Mouse (Mus musculus) MEL (cell line): ENCODE data around the gene Pkd1l2. TPM values are rescaled to one million over a fixed set of nuclear protein-coding genes. Genes with fewer than 3 reads are reported as not detected.

Experiments used
- DNase-seq: peaks from one replicate; pipeline ENCODE4 v3.0.0; 2011; ENCODE audit warnings: low read depth, low spot score
- H3K27ac ChIP-seq: 2 replicates; pipeline ENCODE4 v1.5.1; 2012; ENCODE audit warnings: low read depth, mild to moderate bottlenecking, control low read depth, low read length, moderate library complexity; ENCODE audit not compliant: control insufficient read depth
- H3K27me3 ChIP-seq, 2 experiments: fragments of 150-350 bp in 1 of 2; sonication (generic) in 1 of 2; 2 replicates each; pipeline ENCODE4 v1.6.1; 2012; ENCODE audit warnings: low read length in 2 of 2, mild to moderate bottlenecking in 2 of 2, improper control_type of control experiment in 1 of 2, moderate library complexity in 1 of 2; ENCODE audit not compliant: insufficient read depth in 2 of 2, control insufficient read depth in 1 of 2
- H3K36me3 ChIP-seq, 2 experiments: 2 replicates each; pipeline ENCODE4 v1.6.1; 2012 to 2014; ENCODE audit warnings: low read length in 2 of 2, improper control_type of control experiment in 1 of 2, inconsistent platforms in 1 of 2, mild to moderate bottlenecking in 1 of 2; ENCODE audit not compliant: insufficient read depth in 2 of 2, control insufficient read depth in 1 of 2
- H3K4me1 ChIP-seq, 2 experiments: fragments of 150-350 bp in 1 of 2; sonication (generic) in 1 of 2; 2 replicates each; pipeline ENCODE4 v1.6.1; 2012; ENCODE audit warnings: low read length in 2 of 2, improper control_type of control experiment in 1 of 2, mild to moderate bottlenecking in 1 of 2; ENCODE audit not compliant: insufficient read depth in 2 of 2, control insufficient read depth in 1 of 2
- H3K4me3 ChIP-seq, 2 experiments: fragments of 150-350 bp in 1 of 2; sonication (generic) in 1 of 2; 2 replicates each; pipeline ENCODE4 v1.5.1; 2012; ENCODE audit warnings: low read depth in 2 of 2, low read length in 2 of 2, mild to moderate bottlenecking in 2 of 2, moderate library complexity in 2 of 2, control low read depth in 1 of 2, improper control_type of control experiment in 1 of 2; ENCODE audit not compliant: control insufficient read depth in 1 of 2, insufficient read depth in 1 of 2
- H3K79me2 ChIP-seq: 2 replicates; pipeline ENCODE4 v1.6.1; 2012; ENCODE audit warnings: mild to moderate bottlenecking, low read length, moderate library complexity; ENCODE audit not compliant: control insufficient read depth, poor library complexity, insufficient read depth
- H3K9ac ChIP-seq: 2 replicates; pipeline ENCODE4 v1.6.1; 2012; ENCODE audit warnings: low read depth, mild to moderate bottlenecking, control low read depth, low read length, moderate library complexity; ENCODE audit not compliant: control insufficient read depth, poor library complexity, severe bottlenecking
- H3K9me3 ChIP-seq: fragments of 150-350 bp; sonication (generic); replicated peaks from 2 replicates; pipeline ENCODE4 v1.6.1; 2012; ENCODE audit warnings: mild to moderate bottlenecking, low read length, improper control_type of control experiment, moderate library complexity; ENCODE audit not compliant: insufficient read depth
- BHLHE40 ChIP-seq: IDR thresholded peaks from 2 replicates; pipeline ENCODE4 v1.6.1; 2012; ENCODE audit warnings: low read depth, mild to moderate bottlenecking, inconsistent platforms, low read length, improper control_type of control experiment, borderline replicate concordance
- HCFC1 ChIP-seq: IDR thresholded peaks from 2 replicates; pipeline ENCODE4 v1.6.1; 2012; ENCODE audit warnings: low read depth, mild to moderate bottlenecking, inconsistent platforms, low read length, improper control_type of control experiment, moderate library complexity
- KAT2A ChIP-seq: conservative IDR thresholded peaks from 2 replicates; pipeline ENCODE4 v1.6.1; 2012; ENCODE audit warnings: low read depth, low read length, improper control_type of control experiment, inconsistent platforms
- MAX ChIP-seq: IDR thresholded peaks from 2 replicates; pipeline ENCODE4 v1.6.1; 2011; ENCODE audit warnings: low read length, improper control_type of control experiment
- MAZ ChIP-seq: IDR thresholded peaks from 2 replicates; pipeline ENCODE4 v1.6.1; 2012; ENCODE audit warnings: low read depth, mild to moderate bottlenecking, inconsistent platforms, low read length, improper control_type of control experiment
- MEF2A ChIP-seq: IDR thresholded peaks from 2 replicates; pipeline ENCODE4 v1.6.1; 2014; ENCODE audit warnings: low read depth, mild to moderate bottlenecking, inconsistent platforms, low read length, improper control_type of control experiment; ENCODE audit not compliant: poor library complexity, insufficient replicate concordance, severe bottlenecking; ENCODE audit errors: extremely low read depth
- MXI1 ChIP-seq: IDR thresholded peaks from 2 replicates; pipeline ENCODE4 v1.6.1; 2011; ENCODE audit warnings: mild to moderate bottlenecking, low read depth, low read length, improper control_type of control experiment
- MYC ChIP-seq: IDR thresholded peaks from 2 replicates; pipeline ENCODE4 v1.6.1; 2011; ENCODE audit warnings: low read depth, mild to moderate bottlenecking, low read length, improper control_type of control experiment, moderate library complexity
- NELFE ChIP-seq: IDR thresholded peaks from 2 replicates; pipeline ENCODE4 v1.6.1; 2011; ENCODE audit warnings: low read depth, low read length, improper control_type of control experiment
- NRF1 ChIP-seq: IDR thresholded peaks from 2 replicates; pipeline ENCODE4 v1.6.1; 2014; ENCODE audit warnings: low read depth, mild to moderate bottlenecking, inconsistent platforms, low read length, improper control_type of control experiment, moderate library complexity; ENCODE audit not compliant: poor library complexity, insufficient read depth, severe bottlenecking
- POLR2A ChIP-seq, 2 experiments: IDR thresholded peaks; 2 replicates each; pipeline ENCODE4 v1.6.1; 2011 to 2012; ENCODE audit warnings: low read length in 2 of 2, mild to moderate bottlenecking in 2 of 2, control low read depth in 1 of 2, improper control_type of control experiment in 1 of 2, low read depth in 1 of 2, moderate library complexity in 1 of 2; ENCODE audit not compliant: control insufficient read depth in 1 of 2, insufficient read depth in 1 of 2, poor library complexity in 1 of 2
- RAD21 ChIP-seq: IDR thresholded peaks from 2 replicates; pipeline ENCODE4 v1.6.1; 2011; ENCODE audit warnings: mild to moderate bottlenecking, low read depth, low read length, improper control_type of control experiment
- RCOR1 ChIP-seq: IDR thresholded peaks from 2 replicates; pipeline ENCODE4 v1.6.1; 2012; ENCODE audit warnings: low read depth, mild to moderate bottlenecking, inconsistent platforms, low read length, improper control_type of control experiment
- TBP ChIP-seq: IDR thresholded peaks from 2 replicates; pipeline ENCODE4 v1.8.0; 2011; ENCODE audit warnings: low read depth, low read length, improper control_type of control experiment
- TCF12 ChIP-seq: IDR thresholded peaks from 2 replicates; pipeline ENCODE4 v1.6.1; 2014; ENCODE audit warnings: low read depth, mild to moderate bottlenecking, inconsistent platforms, low read length, improper control_type of control experiment, moderate library complexity
- UBTF ChIP-seq: IDR thresholded peaks from 2 replicates; pipeline ENCODE4 v1.6.1; 2012; ENCODE audit warnings: low read depth, mild to moderate bottlenecking, inconsistent platforms, low read length, improper control_type of control experiment, moderate library complexity, borderline replicate concordance; ENCODE audit not compliant: insufficient read depth
- USF1 ChIP-seq: IDR thresholded peaks from 2 replicates; pipeline ENCODE4 v1.6.1; 2014; ENCODE audit warnings: low read depth, mild to moderate bottlenecking, inconsistent platforms, low read length, improper control_type of control experiment, moderate library complexity
- ZKSCAN1 ChIP-seq: IDR thresholded peaks from 2 replicates; pipeline ENCODE4 v1.6.1; 2012; ENCODE audit warnings: low read depth, mild to moderate bottlenecking, inconsistent platforms, low read length, improper control_type of control experiment, moderate library complexity
- polyA plus RNA-seq, 2 experiments: library from polyadenylated mRNA; stranded (reverse) in 1 of 2; unstranded in 1 of 2; fragments of >175 nt in 1 of 2; fragments of >200 nt in 1 of 2; gene quantifications; 2 replicates each; pipeline versions ENCODE4 v1.2.1 to v1.2.4; 2012; ENCODE audit warnings: low replicate concordance in 2 of 2, low read depth in 1 of 2; ENCODE audit not compliant: insufficient read length in 2 of 2, insufficient read depth in 1 of 2, missing spikeins in 1 of 2
- total RNA-seq: library from RNA; depleted of rRNA; stranded (reverse); fragments of 300-350 nt; gene quantifications from 2 replicates; pipeline ENCODE4 v1.2.3, GENCODE M21; 2012

The Pkd1l2 gene
- total and polyA plus RNA-seq, 3 experiments, result 0.86 to 1.5 TPM; not detected in 1

GRCm38 (mm10) chr8:116993095-116993867, 89.0 kb downstream of the Pkd1l2 start, which contains the start of gene Gcsh:
Gcsh (minus strand) TSS chr8:116993537.
- no peaks in the 10 kb centered on the region for H3K9me3 ChIP-seq
- TF ChIP-seq UBTF (no peak), HCFC1 (peak; percentile 23; the same call in 1 of the 2 replicates), NRF1 (peak; percentile 49; the same call in 1 of the 2 replicates), TBP (peak; percentile 54; the same call in 1 of the 2 replicates), MAZ (0 out of 2 replicates have a peak, but pooled peaks have one; percentile 44), RAD21 (no peak), MXI1 (peak; percentile 98), ZKSCAN1 (no peak), MAX (peak; percentile 90), USF1 (peak; percentile 86), MEF2A (no peak), BHLHE40 (no peak), POLR2A (IDR thresholded peaks at IDR 0.05; ENCODE audit: control insufficient read depth in 1 of 2, insufficient read depth in 1 of 2, low read depth in 1 of 2, low read length in 2 of 2, poor library complexity in 1 of 2) (peak; percentile 89 to 92), NELFE (peak; percentile 71), TCF12 (peak; percentile 34), RCOR1 (no peak)
- H3K4me1 ChIP-seq, result peaks cover 0 to 17% of the 10 kb centered on the region in 2 experiments; a peak in 3 of 4 replicates
- DNase-seq, result peak; percentile 99
- peak within 1 kb of the TSS; percentile 45 for H3K27ac ChIP-seq
- H3K27me3 ChIP-seq, result no peaks in the 10 kb centered on the region; a peak in 1 of 4 replicates
- H3K4me3 ChIP-seq, result peak within 1 kb of the TSS; percentile 61 to 80
- H3K79me2 ChIP-seq, result peaks cover 21% of the 10 kb centered on the region
- H3K9ac ChIP-seq, result peak within 1 kb of the TSS; percentile 80
- H3K36me3 ChIP-seq, result peaks cover 0 to 4% of the 10 kb centered on the region in 2 experiments; a peak in 1 of 4 replicates

GRCm38 (mm10) chr8:116992176-116992971, 89.9 kb downstream of the Pkd1l2 start:
- peak; percentile 74 for DNase-seq
- H3K79me2 ChIP-seq, result peaks cover 21% of the 10 kb centered on the region
- peak overlapping the region; percentile 45 for H3K27ac ChIP-seq
- peak overlapping the region; percentile 61 to 80 for H3K4me3 ChIP-seq
- H3K9me3 ChIP-seq, result no peaks in the 10 kb centered on the region
- H3K36me3 ChIP-seq, result peaks cover 0 to 4% of the 10 kb centered on the region in 2 experiments; a peak in 1 of 4 replicates
- H3K27me3 ChIP-seq, result no peaks in the 10 kb centered on the region; a peak in 1 of 4 replicates
- peak overlapping the region; percentile 80 for H3K9ac ChIP-seq
- 0 out of 2 replicates have a peak, but pooled peaks have one; percentile 24 for TF ChIP-seq NELFE
- no peak for TF ChIP-seq TBP
- 0 out of 2 replicates have a peak, but pooled peaks have one; percentile 13 for TF ChIP-seq HCFC1
- no peak for TF ChIP-seq RAD21
- peak; percentile 44; the same call in 1 of the 2 replicates for TF ChIP-seq MAZ
- TF ChIP-seq KAT2A, result 0 out of 2 replicates have a peak, but pooled peaks have one; percentile 14
- peak; percentile 53; the same call in 1 of the 2 replicates for TF ChIP-seq MYC
- H3K4me1 ChIP-seq, result peaks cover 0 to 17% of the 10 kb centered on the region in 2 experiments; a peak in 3 of 4 replicates
